Mouse (Mus musculus): Measurements from ENCODE around the gene Mre11a. TPM values are rescaled to one million over a fixed set of nuclear protein-coding genes. Genes with fewer than 3 reads are reported as not detected.

The Mre11a gene
- 10 to 100 TPM; 10.9 to 14.0 TPM for total RNA-seq (2021)
- long read RNA-seq, transcript Mre11a-201 (20 exons, 3,286 nt) = major isoform, 7 of 11 reads
- long read RNA-seq, partial matches to known transcripts = 0 of 11 reads
- long read RNA-seq, other reads (novel, unspliced or antisense) = 4 of 11 reads

DNA sequence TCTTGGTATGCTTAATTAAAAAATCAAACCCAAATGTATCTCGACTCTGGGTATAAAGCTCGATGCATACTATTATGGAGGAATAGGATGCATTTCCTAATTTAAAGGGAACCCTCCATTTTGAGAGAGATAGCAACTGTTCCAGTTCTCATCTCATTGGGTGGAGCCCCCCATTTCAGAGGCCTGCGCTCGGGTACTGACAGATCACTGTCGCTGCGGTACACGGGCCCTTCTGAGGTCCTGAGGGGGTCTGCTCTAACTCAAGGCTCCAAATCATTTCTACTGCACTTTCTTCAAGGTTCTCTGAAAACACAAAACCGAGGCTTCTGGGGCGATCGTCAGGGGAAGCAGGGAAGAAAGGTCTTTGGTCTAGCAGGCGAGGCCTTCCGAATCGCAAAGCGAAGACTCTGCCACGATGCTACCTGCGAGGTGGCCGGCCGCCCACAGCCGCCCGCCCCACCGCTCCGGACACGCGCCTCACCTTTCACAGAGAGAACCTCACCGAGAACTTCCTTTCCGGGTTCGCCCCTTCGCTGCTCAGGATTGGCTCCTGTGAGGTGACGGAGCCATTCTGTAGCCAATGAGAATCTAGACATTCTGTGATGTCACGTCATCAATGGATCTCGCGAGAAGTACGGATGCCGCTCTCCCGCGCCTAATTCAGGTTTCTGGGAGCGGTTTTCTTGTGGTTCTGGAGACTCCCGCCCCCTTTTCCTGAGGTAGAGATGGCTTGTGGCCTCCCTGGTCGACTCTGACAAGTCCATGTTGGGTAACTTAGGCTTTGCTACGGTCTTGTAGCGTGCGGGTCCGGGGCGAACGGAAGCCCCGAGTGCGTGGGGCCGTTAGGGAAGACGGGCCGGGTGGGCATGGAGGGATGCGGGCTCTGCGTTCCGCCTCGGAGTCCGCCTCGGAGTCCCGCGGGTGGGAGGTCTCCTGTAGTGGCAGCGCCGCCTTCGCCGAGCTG is at the start of gene Mre11a, which contains the start of gene Ankrd49:
Gene Mre11a, plus strand, starts transcription at position 616 of the 964 bp plus-strand sequence.
Gene Ankrd49, minus strand, starts transcription at position 818 of the 964 bp plus-strand sequence.
- DNase-seq (ENCODE audit: low spot score in 2 of 2) = peak; percentile 91 to 96

DNA sequence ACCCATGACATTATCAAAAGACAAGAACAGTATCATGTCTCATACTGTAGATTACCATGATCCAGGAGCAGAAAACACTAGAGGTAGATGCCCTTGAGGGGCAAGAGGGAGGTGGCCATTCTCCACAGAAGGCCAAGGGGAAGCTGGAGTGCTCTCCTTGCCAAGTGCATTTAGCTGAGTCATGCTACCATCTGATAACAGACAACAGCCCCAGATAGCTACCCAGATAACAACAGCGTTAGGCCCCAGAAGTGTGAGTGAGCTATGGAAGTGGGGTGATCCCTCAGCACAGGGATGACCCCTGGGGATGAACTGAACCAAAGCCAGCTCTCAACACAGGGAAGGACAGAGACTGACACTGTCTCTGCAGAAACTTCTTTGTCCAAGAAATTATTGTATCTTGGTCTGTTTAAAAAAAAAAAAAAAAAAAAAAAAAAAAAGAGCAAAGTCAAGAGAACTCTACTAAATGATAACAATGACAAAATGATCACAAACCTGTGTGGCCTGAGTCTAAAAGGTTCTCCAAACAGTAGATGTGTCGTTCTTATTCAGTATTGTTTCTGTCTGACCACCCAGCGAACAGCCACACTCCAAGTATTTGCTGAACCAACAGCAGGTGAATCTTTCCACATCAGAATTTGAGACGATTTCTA is 44.8 kb upstream of the Mre11a start:
- no peak for DNase-seq (ENCODE audit: low spot score in 2 of 2)

DNA sequence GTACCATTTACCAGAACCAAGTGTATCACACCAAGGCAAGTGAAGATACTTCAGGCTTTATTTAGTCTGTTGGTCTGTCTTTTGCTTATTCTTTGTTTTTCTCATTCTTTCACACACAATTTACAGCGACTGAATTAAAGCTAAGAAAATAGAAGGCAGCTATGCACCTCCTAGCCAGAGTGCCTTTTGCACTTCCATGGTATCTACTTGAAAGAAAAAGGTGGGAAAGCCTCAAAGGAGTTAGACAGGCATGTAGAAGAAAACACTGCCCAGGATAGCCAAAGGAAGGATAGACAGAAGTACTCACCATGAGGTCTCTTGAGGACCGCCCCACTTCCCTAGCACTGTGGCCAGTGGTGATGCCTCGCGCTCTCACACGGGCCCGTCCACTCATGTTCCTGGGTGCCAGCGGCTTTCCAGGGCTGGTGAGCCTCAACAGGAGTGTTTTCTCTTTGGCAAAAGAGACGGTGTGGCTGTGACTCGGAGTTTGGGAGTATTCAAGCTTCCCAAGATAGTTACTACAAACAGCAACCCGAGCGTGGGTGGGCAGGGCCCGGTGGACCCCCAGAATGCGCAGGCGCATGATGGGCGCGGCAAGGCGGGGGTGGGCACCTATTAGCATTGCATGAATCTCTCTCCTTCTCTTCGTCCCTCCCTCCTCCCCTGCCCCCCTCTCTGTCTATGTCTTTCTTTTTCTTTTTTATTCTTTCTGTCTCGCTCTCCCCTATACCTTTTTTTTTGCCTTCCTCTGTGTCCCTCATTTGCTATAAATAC is 44.1 kb upstream of the Mre11a start, which contains the start of gene Piwil4:
Gene Piwil4, minus strand, starts transcription at position 583 of the 774 bp plus-strand sequence.
- DNase-seq (ENCODE audit: low spot score in 2 of 2) = no peak

DNA sequence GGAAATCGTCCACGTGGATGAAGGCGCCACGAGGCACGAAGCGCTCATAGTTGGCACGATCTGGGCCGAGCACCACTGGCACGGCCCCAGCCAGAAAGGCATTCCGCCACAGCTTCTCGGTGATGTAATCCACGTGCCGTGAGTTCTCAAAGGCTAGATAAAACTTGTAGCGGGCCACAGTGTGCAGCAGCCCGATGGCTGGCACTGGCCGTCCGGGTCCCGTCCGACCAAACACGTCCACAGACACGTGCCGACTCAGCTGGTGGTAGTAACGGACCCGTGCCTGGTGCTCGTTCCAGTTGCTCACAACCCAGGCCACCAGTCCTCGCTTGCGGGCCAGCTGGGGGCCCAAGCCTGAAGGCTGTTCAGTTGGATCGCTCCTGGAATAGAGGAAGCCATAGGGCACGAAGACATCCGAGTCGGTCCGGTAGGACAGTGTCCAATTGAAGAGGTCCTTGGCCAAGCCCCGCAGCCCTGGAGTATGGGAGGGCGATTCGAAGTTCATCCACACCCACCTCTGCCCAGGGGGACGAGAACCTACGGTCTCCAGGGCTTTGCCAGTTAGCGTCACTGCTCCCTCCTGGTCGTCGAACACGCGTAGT is 33.5 kb upstream of the Mre11a start:
- no peak for DNase-seq (ENCODE audit: low spot score in 2 of 2)

DNA sequence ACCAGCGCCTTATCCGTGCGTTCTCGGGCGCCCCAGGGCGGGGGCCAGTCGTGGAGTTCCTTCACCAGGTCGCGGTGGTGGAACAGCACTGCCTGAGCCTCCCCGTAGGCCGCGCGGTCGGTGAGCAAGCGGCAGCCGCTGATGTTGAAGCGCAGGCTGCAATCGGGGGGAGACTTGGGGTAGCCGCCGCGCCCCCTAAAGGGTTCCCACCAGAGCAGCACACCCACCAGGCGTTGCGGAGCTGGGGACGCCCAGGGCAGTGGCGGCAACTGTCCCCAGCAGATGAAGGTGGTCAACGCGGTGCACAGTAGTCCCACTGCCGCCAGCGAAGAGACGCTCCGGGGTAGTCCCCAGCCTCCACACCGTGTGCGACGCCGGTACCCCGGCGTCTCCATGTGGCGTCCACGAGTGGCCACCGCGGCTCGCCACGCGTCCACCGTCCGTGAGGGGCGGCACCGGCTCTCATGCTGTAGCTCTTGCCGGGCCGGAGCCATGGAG is 32.9 kb upstream of the Mre11a start:
- no peak for DNase-seq (ENCODE audit: low spot score in 2 of 2)

DNA sequence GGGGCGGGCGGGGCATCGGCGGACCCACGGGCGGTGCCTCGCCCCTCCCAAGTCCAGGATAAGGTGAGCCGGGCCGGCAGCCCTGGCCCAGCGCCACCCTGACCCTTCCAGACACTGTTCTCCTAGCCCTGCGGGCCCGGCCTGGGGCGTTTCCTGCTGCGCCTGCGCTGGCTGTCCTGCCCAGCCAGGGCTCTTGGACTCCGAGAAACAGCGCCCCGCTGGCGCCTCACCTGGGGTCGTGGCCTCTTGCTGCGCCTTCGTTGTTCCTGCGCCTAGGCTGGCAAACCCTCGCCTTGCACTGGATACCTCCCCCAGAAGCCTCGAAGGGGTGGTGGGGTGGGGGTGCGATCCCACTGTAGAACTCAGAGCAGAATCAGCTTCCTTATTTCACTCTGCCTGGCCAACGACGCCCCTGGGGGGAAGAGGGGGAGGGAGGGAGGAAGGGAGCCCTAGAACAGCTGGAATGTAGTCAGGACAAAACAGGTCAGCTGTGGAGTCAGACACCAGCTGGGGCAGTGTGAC is 32.4 kb upstream of the Mre11a start, which contains the start of gene Fut4:
Gene Fut4, minus strand, starts transcription at position 393 of the 522 bp plus-strand sequence.
- no peak for DNase-seq (ENCODE audit: low spot score in 2 of 2)

DNA sequence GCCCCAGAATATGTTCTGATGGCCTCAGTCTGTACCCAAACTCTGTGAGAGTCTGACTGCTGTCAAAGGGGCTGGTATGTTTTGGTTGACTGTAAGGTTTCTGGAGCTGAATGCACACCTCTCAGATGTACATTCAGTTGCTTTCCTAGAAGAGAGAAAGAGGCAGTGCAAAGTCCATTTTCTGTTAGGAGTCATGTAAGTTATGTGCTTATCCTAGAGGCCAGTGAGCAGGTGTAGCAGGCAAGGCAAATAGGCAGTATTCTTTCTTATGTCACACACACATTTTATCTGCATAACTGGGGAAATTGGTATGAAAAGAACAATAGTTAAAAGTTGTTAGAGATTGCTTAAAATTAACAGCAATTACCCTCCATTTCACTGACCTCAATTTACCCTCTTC is 30.5 kb upstream of the Mre11a start:
- DNase-seq (ENCODE audit: low spot score in 2 of 2) = no peak

DNA sequence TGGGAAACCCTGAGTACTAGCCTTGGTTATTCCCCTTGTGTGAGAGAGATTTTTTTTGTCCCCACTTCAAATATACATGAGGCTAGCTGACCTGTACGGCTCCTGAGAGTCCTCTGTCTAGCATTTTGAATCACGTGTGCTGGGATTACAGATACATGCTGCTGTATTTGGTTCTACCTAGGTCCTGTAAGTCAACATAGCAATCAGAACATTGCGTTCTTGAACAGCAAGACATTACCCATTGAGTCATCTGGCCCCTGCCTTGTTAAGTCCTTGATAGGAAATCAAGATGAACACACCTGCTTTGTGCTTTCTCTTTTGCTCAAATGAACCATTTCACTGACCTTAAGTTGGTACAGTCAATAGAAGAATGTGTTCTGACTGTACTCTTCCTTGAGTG is 30.0 kb upstream of the Mre11a start:
- DNase-seq (ENCODE audit: low spot score in 2 of 2) = no peak

DNA sequence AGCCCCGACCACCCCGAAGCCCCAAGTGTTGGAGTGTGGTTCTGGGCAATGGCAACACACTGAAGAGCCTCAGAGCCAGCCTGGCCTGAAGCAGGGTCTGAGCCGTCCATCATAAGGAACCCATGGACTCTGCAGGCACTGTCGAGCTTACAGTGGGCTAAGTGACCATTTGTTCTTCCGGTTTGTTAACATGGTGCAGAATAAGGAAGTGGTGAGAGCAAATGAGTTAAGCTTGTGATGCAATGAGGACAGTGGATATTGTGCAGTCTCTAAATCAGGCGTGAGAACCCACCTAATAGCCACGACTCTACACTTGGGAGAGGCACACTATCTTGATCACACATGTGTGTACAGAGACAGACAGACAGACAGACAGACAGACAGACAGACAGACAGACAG is 25.9 kb upstream of the Mre11a start:
- DNase-seq (ENCODE audit: low spot score in 2 of 2) = no peak

DNA sequence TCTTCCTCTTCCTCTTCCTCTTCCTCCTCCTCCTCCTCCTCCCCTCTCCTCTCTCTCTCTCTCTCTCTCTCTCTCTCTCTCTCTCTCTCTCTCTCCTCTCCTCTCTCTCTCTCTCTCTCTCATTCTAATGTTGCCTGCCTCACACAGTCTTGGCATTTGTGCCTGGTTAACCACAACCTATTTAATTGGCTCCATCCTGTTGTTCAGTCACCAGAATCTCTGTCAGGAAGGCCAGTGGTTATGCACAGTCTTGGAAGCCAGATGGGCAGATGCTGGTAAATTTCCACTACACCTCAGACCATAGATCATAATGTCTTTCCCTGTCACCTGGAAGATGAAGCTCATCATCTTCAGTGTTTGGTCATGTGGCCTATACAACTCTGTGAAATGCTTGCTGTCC is 25.2 kb upstream of the Mre11a start:
- DNase-seq (ENCODE audit: low spot score in 2 of 2) = no peak

DNA sequence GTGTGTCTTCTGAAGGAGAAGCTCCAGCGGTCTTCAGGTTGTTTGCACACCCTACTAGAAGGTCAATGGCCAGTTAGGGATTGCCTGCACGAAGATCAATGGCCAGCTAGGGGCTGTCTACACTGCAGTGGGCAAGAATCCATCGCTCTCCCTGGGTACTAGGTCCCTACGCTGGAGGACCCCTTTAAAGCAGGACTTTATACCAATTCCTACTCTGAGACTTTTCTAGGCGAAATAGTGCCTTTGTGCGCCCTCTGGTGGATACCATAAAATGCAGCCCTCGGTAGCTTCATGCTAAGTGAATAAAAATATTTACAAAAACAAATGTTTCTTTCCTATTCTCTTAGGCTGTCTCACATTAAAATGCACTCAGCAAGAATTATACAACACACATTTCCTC is 19.7 kb upstream of the Mre11a start:
- DNase-seq (ENCODE audit: low spot score in 2 of 2) = peak in 1 of 2 experiments; percentile 58

DNA sequence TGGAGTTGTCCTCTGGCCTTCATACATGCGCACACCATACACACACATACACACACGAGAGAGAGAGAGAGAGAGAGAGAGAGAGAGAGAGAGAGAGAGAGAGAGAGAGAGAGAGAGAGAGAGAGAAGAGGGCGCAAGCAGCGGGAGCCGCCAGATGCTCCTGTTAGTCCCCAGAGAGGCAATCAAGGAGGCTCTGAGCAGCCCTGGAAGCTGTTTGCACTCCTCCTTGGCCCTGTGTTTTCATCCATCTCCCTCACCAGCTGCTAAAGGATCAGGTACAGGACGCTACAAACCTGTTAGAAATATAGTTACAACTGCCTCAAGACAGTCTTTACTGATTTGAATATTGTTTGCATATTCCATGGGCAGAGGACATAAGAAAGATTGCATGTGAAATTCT is 14.6 kb upstream of the Mre11a start:
- no peak for DNase-seq (ENCODE audit: low spot score in 2 of 2)

DNA sequence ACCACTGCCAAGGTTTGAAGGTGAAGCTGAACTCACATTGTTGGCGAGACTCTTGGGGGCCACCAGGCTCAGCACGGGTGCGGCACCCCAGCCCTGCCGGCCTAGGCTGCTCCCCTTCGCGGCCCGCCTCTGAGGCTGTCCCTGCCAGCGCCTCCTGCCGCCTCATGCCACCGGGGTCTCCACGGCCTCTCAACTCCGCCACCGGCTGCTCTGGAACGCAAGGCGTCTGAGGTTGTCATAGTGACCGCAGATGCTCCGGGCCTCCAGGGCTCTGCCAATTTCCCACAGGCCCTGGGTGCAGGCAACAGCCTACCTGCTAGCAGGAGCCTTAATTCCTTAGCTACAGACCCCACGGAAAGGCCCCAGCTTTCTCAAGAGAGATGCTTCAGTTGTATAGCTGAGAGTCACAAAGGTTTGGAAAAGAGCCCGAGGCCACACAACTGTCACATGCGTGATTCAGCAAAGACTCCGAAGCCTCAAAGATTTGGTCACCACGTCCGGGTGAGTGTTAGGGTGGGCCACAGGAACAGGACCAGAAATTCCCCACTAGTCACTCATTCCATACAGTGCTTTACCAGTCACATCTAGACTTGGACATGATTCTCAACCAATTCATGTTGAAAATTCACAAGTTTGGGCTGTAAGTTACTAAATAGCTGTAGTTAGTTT is 13.5 kb upstream of the Mre11a start, which contains the start of gene 1700012B09Rik:
Gene 1700012B09Rik, minus strand, starts transcription at position 228 of the 669 bp plus-strand sequence.
- DNase-seq (ENCODE audit: low spot score in 2 of 2) = no peak

DNA sequence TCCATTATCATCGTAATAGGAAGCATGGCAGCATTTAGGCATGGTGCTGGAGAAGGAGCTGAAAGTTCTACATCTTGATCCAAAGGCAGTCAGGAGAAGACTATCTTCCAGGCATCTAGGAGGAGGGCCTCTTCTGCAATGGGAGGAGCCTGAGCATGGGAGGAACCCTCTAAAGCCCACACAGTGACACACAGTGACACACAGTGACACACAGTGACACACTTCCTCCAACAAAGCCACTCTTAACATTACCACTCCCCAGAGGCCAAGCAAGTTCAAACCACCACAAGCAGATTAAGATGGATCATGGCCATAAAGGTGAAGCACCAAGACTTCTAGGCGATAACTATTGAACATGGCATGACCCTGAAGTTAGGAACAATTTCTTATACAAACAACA is 12.4 kb upstream of the Mre11a start:
- DNase-seq (ENCODE audit: low spot score in 2 of 2) = no peak

DNA sequence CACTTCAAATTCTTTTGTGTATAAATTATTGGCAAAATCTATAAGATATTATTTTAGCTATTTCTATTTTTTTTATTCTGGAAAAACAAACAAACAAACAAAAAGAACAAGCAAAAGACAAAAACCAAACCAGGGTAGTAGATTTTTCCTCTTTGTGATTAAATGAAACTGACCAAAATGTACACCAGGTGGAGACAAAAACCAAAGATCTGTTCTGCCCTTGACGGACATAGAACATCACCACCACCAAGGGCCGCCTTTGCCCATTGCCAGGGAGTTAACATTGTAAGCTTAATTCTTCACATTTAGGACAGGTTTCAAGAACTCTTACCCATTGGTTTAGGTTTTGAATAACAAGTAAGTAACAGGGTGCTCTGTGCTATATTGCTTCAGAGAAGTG is 10.6 kb upstream of the Mre11a start:
- DNase-seq (ENCODE audit: low spot score in 2 of 2) = no peak

DNA sequence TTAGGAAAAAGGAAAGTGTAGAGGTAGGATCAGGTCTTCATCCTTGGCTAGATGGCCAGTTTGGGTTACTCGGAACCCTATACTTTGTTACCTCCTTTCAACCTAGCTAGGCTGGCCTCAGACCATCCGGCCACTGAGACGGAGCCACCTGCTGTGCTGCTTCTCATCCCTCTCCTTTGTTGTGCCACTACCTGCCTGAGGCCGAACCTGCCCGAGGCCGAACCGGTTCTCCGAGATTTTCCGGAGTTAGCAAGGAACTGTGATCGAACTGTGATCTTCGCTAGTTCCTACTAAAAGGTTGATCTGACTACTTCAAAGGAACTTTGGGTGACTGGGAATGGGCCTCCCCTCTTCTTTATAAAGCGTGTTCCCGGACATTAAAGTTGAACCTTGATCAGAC is 6.1 kb upstream of the Mre11a start:
- no peak for DNase-seq (ENCODE audit: low spot score in 2 of 2)

DNA sequence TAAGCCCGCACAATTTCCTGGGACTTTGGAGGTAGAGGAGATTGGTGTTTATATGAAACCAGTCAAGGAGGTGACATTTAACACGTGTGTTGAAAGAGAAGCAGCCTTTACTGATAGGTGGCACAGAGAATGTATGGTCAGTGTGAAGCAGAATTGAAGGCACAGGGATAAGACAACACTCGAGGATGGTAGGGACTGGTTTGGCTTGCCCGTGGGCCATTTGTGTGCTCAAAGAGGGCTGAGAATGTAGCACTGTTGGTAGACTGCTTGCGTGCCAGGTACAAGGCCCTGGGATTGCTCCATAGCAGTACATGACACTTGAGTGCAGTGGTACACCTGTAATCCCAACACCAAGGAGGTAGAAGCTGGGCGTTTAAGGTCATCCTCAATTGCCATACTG is 2.9 kb downstream of the Mre11a start:
- DNase-seq (ENCODE audit: low spot score in 2 of 2) = no peak

DNA sequence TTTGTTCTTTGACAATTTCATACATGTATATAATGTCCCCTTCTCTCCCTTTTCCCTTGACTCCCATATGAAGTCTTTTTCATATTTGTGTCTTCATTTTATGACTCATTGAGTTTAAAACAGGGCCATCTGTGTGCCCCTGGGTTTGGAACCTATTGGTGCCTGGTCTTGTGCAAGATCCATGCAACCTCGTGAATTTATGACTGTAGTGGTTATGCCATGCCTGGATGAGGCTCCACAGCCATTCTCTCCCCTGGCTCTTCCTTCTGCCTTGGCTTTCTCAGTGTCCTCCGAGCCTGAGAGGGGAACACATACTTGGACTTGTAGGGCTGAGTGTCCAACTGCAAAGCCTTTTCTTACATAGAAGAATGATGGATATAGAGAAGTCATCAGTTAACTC is 21.3 kb downstream of the Mre11a start:
- no peak for DNase-seq (ENCODE audit: low spot score in 2 of 2)

DNA sequence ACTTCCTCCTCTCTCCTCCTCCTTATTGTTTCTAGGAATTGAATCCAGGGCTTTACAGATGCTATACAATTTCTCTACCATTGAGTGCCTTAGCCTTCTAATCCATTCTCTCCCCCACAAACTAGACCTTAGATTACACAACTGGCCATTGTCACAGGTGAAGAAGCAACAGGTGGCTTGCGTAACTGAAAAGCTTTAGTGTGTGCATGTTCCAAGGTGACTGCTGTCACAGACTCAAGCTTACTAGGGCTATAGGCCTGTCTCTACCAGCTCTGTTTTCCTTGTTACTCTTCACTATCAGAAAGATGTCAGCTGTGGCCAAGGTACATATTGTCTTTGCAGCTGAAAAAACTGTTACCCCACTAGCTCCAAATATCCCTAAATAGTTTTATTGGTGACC is 22.3 kb downstream of the Mre11a start:
- no peak for DNase-seq (ENCODE audit: low spot score in 2 of 2)

DNA sequence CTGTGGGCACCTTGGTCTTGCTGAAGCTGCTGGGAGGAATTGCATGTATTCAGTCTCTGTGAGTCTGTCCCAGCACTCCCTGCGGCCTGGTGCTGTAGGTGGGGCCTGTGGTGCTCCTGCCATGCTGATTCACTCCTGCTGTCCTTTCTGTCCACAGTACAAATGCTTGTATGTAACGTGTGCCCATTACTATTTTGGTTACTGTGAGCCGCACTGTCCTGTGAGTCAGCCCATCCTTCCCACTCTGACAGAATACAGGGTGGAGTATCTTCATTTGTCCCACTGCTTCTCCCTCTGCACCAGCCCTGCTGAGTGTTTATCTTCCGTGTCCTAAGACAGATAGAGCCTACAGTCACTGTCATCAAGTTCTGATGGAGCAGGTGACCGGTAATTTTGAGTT is 25.7 kb downstream of the Mre11a start:
- peak; percentile 19 to 37 for DNase-seq (ENCODE audit: low spot score in 2 of 2)
